Mouse (Mus musculus) lung, embryonic 16.5 days (tissue): Measurements from ENCODE around the gene Fuca2. TPM values are rescaled to one million over a fixed set of nuclear protein-coding genes. Genes with fewer than 3 reads are reported as not detected.

Source experiments
- ATAC-seq: fragments of 200-750 bp; cut with Nextera tagmentation; 2 replicates; pipeline ENCODE4 v1.8.0; 2017; ENCODE audit warnings: low read depth, mild to moderate bottlenecking, moderate library complexity
- H3K27ac ChIP-seq: fragments of 300-500 bp; sonication (generic); 2 replicates; pipeline ENCODE4 v1.5.1; 2014; ENCODE audit warnings: mild to moderate bottlenecking, control low read depth, low read length
- H3K27me3 ChIP-seq: fragments of 300-500 bp; sonication (generic); 2 replicates; pipeline ENCODE4 v1.6.1; 2014; ENCODE audit warnings: low read depth, low read length, mixed read lengths; ENCODE audit not compliant: control insufficient read depth, insufficient read depth
- H3K36me3 ChIP-seq: fragments of 300-500 bp; sonication (generic); 2 replicates; pipeline ENCODE4 v1.6.1; 2014; ENCODE audit warnings: low read length; ENCODE audit not compliant: control insufficient read depth, insufficient read depth
- H3K4me1 ChIP-seq: fragments of 300-500 bp; sonication (generic); replicated peaks from 2 replicates; pipeline ENCODE4 v1.6.1; 2014; ENCODE audit warnings: low read length, mixed read lengths; ENCODE audit not compliant: control insufficient read depth, insufficient read depth
- H3K4me2 ChIP-seq: fragments of 300-500 bp; sonication (generic); 2 replicates; pipeline ENCODE4 v1.6.1; 2014; ENCODE audit warnings: low read depth, low read length, control low read depth
- H3K4me3 ChIP-seq: fragments of 300-500 bp; sonication (generic); 2 replicates; pipeline ENCODE4 v1.5.1; 2014; ENCODE audit warnings: mild to moderate bottlenecking, low read length, control low read depth
- H3K9ac ChIP-seq: fragments of 300-500 bp; sonication (generic); 2 replicates; pipeline ENCODE4 v1.6.1; 2014; ENCODE audit warnings: low read length, control low read depth
- H3K9me3 ChIP-seq: fragments of 300-500 bp; sonication (generic); 2 replicates; pipeline ENCODE4 v1.6.1; 2016; ENCODE audit warnings: low read length; ENCODE audit not compliant: control insufficient read depth
- WGBS: fragments of 180-500 bp; shearing (Covaris S2); extraction: QIAGEN DNeasy Blood & Tissue Kit; methylation state at CpG from one replicate; pipeline ENCODE4 v1.1.7; 2014; 5-methylcytosine and 5-hydroxymethylcytosine counted together
- polyA plus RNA-seq: library from polyadenylated mRNA; unstranded; fragments of >200 nt; fragmentation: Nextera tagmentation; extraction: Ambion mirVana; gene quantifications from 2 replicates; pipeline ENCODE4 v1.2.1, GENCODE M21; 2015

The Fuca2 gene
- polyA plus RNA-seq, 1 experiment from 2014 or later: 87.0 TPM

DNA sequence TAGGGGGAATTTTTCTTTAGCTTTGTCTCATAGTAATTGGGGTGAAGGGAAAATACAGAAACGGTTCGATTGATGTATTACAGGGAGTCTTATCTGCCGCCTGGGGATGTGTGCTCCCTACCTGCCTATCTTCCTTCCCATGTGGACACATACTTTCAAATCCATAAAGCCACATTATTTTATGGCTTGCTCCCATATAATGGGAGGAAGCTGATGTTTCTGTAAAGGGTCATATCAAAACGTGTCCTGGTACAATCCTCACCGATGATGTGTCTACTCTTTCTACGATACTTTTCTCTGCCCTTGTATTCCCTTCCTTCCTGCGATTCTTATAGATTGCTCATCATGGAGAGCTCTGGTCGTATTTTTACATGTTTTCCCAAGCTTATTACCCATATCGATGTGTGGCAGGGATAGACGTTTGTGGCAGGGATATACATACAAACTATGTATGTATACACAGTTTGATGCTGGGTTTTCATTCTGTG, 54.2 kb downstream of the Fuca2 start:
- 18% methylated on average over 10 of the region's 10 CpGs for WGBS
- Histone ChIP-seq H3K4me1 (peaks cover 8% of the 10 kb centered on the region), H3K4me2 (peak overlapping the region; percentile 87), H3K27ac (no peak overlapping the region; the same call in 1 of the 2 replicates), H3K9me3 (no peaks in the 10 kb centered on the region), H3K27me3 (no peaks in the 10 kb centered on the region), H3K9ac (peak overlapping the region; percentile 88), H3K36me3 (peaks cover 2% of the 10 kb centered on the region; the same call in 1 of the 2 replicates), H3K4me3 (peak overlapping the region; percentile 91)
- peak; percentile 2; the same call in 1 of the 2 replicates for ATAC-seq

- peaks cover 2% of the 10 kb centered on the region; the same call in 1 of the 2 replicates for H3K36me3 ChIP-seq
- no peak overlapping the region for H3K4me2 ChIP-seq
- no peak overlapping the region for H3K9ac ChIP-seq
- H3K27me3 ChIP-seq: no peaks in the 10 kb centered on the region
- no peak overlapping the region for H3K27ac ChIP-seq
- H3K9me3 ChIP-seq: no peaks in the 10 kb centered on the region
- H3K4me1 ChIP-seq: peaks cover 8% of the 10 kb centered on the region
- H3K4me3 ChIP-seq: no peak overlapping the region
- ATAC-seq: no peak
- WGBS: 88% methylated on average over 1 of the region's 1 CpGs
These were observed 55.0 kb downstream of the Fuca2 start for GRCm38 (mm10) chr10:13554316-13554715.

GRCm38 (mm10) chr10:13560014-13560674, 60.8 kb downstream of the Fuca2 start:
- Histone ChIP-seq H3K4me3 (no peak overlapping the region), H3K9me3 (no peaks in the 10 kb centered on the region), H3K9ac (no peak overlapping the region), H3K27me3 (no peaks in the 10 kb centered on the region), H3K27ac (no peak overlapping the region), H3K36me3 (peaks cover 9% of the 10 kb centered on the region), H3K4me1 (no peaks in the 10 kb centered on the region), H3K4me2 (no peak overlapping the region)
- 91% methylated on average over 13 of the region's 13 CpGs for WGBS
- no peak for ATAC-seq

- no peaks in the 10 kb centered on the region for H3K27me3 ChIP-seq
- H3K4me3 ChIP-seq: peak overlapping the region; percentile 26
- H3K9ac ChIP-seq: no peak overlapping the region
- no peaks in the 10 kb centered on the region for H3K4me1 ChIP-seq
- ATAC-seq: peak; percentile 60; the same call in 1 of the 2 replicates
- peak overlapping the region; percentile 50 for H3K4me2 ChIP-seq
- no peaks in the 10 kb centered on the region for H3K9me3 ChIP-seq
- WGBS: 25% methylated on average over 24 of the region's 24 CpGs
- no peak overlapping the region for H3K27ac ChIP-seq
- peaks cover 7% of the 10 kb centered on the region; the same call in 1 of the 2 replicates for H3K36me3 ChIP-seq
These were observed 65.2 kb downstream of the Fuca2 start for GRCm38 (mm10) chr10:13564364-13565079.

DNA sequence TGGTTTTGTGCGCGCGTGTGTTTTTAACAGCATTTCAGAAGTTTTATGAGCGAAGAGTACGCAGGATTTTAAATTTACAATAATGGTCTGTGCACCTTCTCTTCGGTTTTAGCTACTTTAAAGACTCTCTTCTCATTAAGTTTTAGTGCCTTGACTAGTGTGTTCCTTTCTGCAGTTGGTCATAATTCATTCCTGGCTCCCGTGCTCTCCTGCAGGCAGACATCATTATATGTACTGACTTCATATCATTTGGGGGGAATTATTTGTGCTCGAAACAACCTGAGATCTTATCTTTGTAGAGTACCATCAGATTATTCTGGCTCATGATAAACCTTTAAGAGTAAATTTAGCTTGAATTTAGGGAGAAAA, 65.7 kb downstream of the Fuca2 start:
- Histone ChIP-seq H3K9ac (no peak overlapping the region), H3K4me3 (peak overlapping the region; percentile 26), H3K4me2 (peak overlapping the region; percentile 50), H3K9me3 (no peaks in the 10 kb centered on the region), H3K27me3 (no peaks in the 10 kb centered on the region), H3K4me1 (no peaks in the 10 kb centered on the region), H3K36me3 (peaks cover 7% of the 10 kb centered on the region; the same call in 1 of the 2 replicates), H3K27ac (no peak overlapping the region)
- WGBS: 42% methylated on average over 8 of the region's 8 CpGs
- no peak for ATAC-seq

DNA sequence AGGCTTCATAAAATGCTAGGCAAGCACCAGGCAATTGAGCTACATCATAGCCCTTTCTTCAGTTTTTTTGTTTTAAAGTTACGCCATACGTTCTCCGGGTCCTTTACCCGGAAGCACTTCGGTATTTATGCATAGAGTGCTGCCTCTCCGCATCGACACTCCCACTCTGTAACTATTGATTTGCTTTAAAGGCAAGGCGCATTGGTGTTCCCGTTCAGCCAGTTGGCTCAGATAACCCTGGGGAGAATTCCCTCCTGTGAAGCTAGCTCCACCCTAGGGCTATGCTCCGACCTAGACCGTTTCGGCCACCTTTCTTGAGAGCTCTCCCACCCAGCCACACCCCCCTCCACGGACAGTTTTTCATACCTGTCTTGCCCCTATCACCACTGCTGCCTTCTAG, 67.1 kb downstream of the Fuca2 start:
- Histone ChIP-seq H3K4me3 (no peak overlapping the region), H3K27ac (no peak overlapping the region), H3K9me3 (no peaks in the 10 kb centered on the region), H3K27me3 (no peaks in the 10 kb centered on the region), H3K36me3 (peaks cover 5% of the 10 kb centered on the region; the same call in 1 of the 2 replicates), H3K4me2 (no peak overlapping the region), H3K4me1 (no peaks in the 10 kb centered on the region), H3K9ac (no peak overlapping the region)
- no peak for ATAC-seq
- WGBS: 59% methylated on average over 13 of the region's 13 CpGs

Other genes starting within 250 kb of the Fuca2 start
- 19.7 and 22.3 TPM in 2 replicates for gene Phactr2, start 25.1 kb upstream of the Fuca2 start, polyA plus RNA-seq
- 3.6 and 3.8 TPM in 2 replicates for gene Adat2, start 53.4 kb downstream of the Fuca2 start, polyA plus RNA-seq
- gene Pex3, start 53.6 kb downstream of the Fuca2 start, polyA plus RNA-seq: 24.8 and 25.5 TPM in 2 replicates